Mouse (Mus musculus): ENCODE data around the gene Zfp524. TPM values are rescaled to one million over a fixed set of nuclear protein-coding genes. Genes with fewer than 3 reads are reported as not detected.

Gene Zfp524
- 11.0 and 15.6 TPM in 2 replicates for total RNA-seq (2014; rRNA removed; ENCODE audit: low replicate concordance)
- polyA plus RNA-seq (2015; fragmentation: Nextera tagmentation; extraction: Ambion mirVana): 12.5 and 15.1 TPM in 2 replicates

DNA sequence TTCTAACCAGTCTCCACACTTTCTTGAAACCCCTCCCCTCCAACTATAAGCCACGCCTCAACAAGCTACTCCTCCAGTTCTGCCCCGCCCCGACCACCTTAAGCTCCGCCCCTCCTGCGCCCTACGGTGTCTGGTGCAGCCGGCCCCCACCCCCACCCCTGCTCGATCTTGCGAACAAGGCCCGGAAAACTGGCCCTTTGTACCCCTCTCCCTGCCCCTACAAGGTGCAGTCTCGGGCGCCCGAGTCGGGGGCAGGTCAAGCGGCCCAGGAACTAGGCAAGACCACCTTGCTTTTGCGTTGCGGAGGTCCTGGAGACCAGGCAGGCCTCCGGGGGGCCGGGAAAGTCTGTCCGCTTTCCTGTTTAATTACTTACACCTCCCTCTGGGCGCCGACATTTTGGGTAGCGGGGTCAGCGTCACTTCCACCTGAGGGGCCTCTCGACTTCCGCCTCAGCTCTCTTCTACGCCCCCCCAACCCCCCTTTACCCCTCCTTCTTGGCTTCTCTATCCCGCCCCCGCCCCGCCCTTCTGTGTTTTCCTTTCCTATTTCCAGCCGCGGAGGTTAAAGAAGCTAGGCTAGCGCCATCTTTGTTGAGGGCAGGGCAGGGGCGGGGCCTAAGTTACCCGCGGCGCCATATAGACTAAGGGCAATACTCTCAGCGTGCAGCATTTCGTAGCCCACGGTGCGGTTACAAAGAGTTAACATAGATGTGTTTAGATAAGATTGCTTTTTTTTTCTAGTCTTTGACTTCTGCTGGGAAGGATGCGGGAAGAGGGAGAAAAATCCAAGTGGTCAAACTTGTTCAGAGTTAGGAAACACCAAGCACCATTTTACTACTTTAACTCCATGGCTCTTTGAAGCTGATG is at the start of gene Zfp524, which contains the start of gene Fiz1:
TSS of gene Zfp524 (plus strand) at position 165 of the 867 bp plus-strand sequence.
TSS of gene Fiz1 (minus strand) at position 447 of the 867 bp plus-strand sequence.
- Histone ChIP-seq H3K4me3 (ENCODE audit: low read depth, low read length) (peak within 1 kb of the TSS; percentile 74), H3K27ac (ENCODE audit: low read depth) (peak within 1 kb of the TSS; percentile 96), H3K4me1 (ENCODE audit: control insufficient read depth, insufficient read depth) (peaks cover 14% of the 10 kb centered on the region), H3K27me3 (ENCODE audit: control insufficient read depth, insufficient read depth, low read length) (no peaks in the 10 kb centered on the region), H3K4me2 (ENCODE audit: low read depth, low read length) (peak within 1 kb of the TSS; percentile 70), H3K9me3 (replicated peaks; ENCODE audit: control insufficient read depth, low read length) (no peaks in the 10 kb centered on the region), H3K9ac (replicated peaks; ENCODE audit: low read depth, low read length) (peak within 1 kb of the TSS; percentile 78), H3K36me3 (replicated peaks; ENCODE audit: control insufficient read depth, insufficient read depth, low read length) (peaks cover 33% of the 10 kb centered on the region)
- TF ChIP-seq CTCF (IDR thresholded peaks at IDR 0.05; ENCODE audit: low read depth): no peak
- no peak for TF ChIP-seq EP300 (IDR thresholded peaks at IDR 0.05; ENCODE audit: low read depth)
- under 1% methylated on average over 42 of the region's 42 CpGs for WGBS
- DNase-seq (ENCODE audit: low spot score) (peak; percentile 96), ATAC-seq (ENCODE audit: insufficient read depth, low read depth) (peak; percentile 79)

DNA sequence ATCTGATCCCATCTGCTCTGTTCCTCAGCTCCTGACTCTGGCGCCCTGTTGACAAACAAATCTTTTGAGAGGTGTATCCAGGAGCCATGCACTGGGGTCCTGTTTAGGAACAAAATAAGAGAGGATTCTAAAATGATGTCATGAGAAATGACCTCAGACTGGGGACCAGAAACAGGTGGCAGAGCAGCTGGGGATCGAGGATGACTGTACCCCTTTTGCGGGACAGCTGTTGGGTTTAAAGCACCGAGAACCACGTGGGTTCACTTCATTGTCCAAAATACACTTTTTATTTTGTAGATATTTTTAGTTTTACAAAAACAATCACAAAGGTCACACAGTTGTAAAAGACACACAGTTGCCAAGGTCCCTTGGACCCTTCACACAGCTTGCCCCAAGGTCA is 49.2 kb upstream of the Zfp524 start:
- WGBS: 70% methylated on average over 5 of the region's 5 CpGs
- TF ChIP-seq EP300 (IDR thresholded peaks at IDR 0.05; ENCODE audit: low read depth): no peak
- TF ChIP-seq CTCF (IDR thresholded peaks at IDR 0.05; ENCODE audit: low read depth): no peak
- Histone ChIP-seq H3K27me3 (ENCODE audit: control insufficient read depth, insufficient read depth, low read length) (no peaks in the 10 kb centered on the region), H3K4me2 (ENCODE audit: low read depth, low read length) (no peak overlapping the region), H3K27ac (ENCODE audit: low read depth) (no peak overlapping the region), H3K4me3 (ENCODE audit: low read depth, low read length) (no peak overlapping the region), H3K36me3 (replicated peaks; ENCODE audit: control insufficient read depth, insufficient read depth, low read length) (no peaks in the 10 kb centered on the region), H3K9ac (replicated peaks; ENCODE audit: low read depth, low read length) (no peak overlapping the region), H3K9me3 (replicated peaks; ENCODE audit: control insufficient read depth, low read length) (no peaks in the 10 kb centered on the region), H3K4me1 (ENCODE audit: control insufficient read depth, insufficient read depth) (no peaks in the 10 kb centered on the region)
- DNase-seq (ENCODE audit: low spot score): no peak
- ATAC-seq (ENCODE audit: insufficient read depth, low read depth): no peak

DNA sequence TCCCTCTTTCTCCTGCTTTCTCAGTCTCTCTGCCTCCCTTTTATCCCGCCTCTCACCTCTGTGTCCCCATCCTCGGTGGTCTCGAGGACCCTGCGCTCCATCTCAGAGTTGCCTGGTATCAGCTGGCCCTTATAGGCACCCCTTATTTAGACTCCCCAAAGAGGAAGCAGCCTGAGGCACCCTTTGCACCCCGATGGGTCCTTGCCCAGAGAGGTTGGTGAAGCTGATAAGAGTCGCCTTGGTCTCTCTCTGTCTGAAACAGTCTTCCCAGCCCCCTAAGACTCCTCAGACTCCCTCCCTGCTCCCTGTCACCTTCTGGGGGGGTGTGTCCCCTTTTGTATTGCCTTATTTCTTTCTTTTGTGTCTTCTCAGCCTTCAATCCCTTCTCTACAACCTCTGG is 43.1 kb upstream of the Zfp524 start, which contains the start of gene Sbk3:
TSS of gene Sbk3 (minus strand) at position 101 of the 400 bp plus-strand sequence.
- DNase-seq (ENCODE audit: low spot score) (no peak), ATAC-seq (ENCODE audit: insufficient read depth, low read depth) (no peak)
- 39% methylated on average over 6 of the region's 6 CpGs for WGBS
- H3K27me3 ChIP-seq (ENCODE audit: control insufficient read depth, insufficient read depth, low read length): no peaks in the 10 kb centered on the region
- H3K4me1 ChIP-seq (ENCODE audit: control insufficient read depth, insufficient read depth): peaks cover 18% of the 10 kb centered on the region
- H3K36me3 ChIP-seq (replicated peaks; ENCODE audit: control insufficient read depth, insufficient read depth, low read length): no peaks in the 10 kb centered on the region
- no peaks in the 10 kb centered on the region for H3K9me3 ChIP-seq (replicated peaks; ENCODE audit: control insufficient read depth, low read length)
- H3K4me2 ChIP-seq (ENCODE audit: low read depth, low read length): no peak within 1 kb of the TSS
- H3K27ac ChIP-seq (ENCODE audit: low read depth): peak within 1 kb of the TSS; percentile 68
- no peak within 1 kb of the TSS for H3K4me3 ChIP-seq (ENCODE audit: low read depth, low read length)
- H3K9ac ChIP-seq (replicated peaks; ENCODE audit: low read depth, low read length): no peak within 1 kb of the TSS
- no peak for TF ChIP-seq EP300 (IDR thresholded peaks at IDR 0.05; ENCODE audit: low read depth)
- no peak for TF ChIP-seq CTCF (IDR thresholded peaks at IDR 0.05; ENCODE audit: low read depth)

DNA sequence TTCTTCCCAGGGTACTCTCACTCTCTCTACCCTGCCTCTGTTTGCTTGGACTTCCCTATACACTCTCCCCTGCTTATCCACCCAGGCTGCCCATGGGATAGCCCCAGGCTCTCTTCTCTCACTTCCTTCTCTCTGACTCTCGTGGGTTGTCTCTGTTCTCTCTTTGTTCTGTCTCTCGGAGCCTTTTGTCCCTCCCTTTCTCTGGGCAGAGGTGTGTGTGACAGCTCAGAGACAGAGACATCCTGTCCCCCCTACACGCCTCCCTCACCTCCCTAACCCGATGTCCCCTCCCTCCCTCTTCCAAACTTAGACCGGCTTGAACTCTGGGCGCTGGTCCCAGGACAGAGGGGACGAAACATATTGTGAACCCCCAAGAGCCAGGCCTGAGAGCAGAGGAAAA is 42.5 kb upstream of the Zfp524 start:
- no peak overlapping the region for H3K9ac ChIP-seq (replicated peaks; ENCODE audit: low read depth, low read length)
- TF ChIP-seq EP300 (IDR thresholded peaks at IDR 0.05; ENCODE audit: low read depth) (no peak), CTCF (IDR thresholded peaks at IDR 0.05; ENCODE audit: low read depth) (no peak)
- 17% methylated on average over 7 of the region's 7 CpGs for WGBS

DNA sequence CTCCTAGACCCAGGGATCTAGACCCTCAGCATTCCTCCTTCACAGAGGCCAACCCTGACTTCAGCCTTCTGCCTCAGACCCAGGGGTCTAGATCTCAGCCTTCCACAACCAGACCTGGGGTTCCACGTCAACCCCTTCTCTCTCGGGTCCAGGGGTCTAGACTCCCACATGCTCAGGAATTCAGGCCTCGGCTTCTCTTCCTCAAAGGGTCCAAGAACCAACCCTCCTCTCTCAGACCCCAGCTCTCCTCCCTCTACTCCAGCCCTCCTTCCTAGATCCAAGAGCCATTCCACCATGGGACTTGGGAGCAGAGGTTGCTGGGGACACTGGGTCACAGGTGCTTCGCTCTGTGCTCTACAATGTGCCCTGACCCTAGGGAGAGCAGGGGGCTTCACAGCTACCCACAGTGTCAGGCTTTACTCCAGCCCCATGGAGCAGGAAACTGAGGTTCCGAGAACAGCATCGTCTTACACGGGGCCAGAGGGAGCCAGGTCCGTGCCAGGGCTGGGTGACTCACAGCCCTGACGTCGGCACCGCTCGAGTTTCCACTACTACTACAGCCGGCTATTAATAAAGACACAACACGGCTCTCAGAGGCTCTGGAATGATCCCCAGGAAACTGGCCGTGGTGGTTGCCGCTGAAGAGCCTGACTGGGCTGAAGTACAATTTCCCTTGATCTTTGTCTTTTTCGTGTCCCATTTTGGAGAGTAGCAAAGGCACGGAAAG is 41.7 kb upstream of the Zfp524 start:
- H3K4me1 ChIP-seq (ENCODE audit: control insufficient read depth, insufficient read depth): peaks cover 18% of the 10 kb centered on the region
- peak; percentile 90 for DNase-seq (ENCODE audit: low spot score)
- H3K4me2 ChIP-seq (ENCODE audit: low read depth, low read length): no peak overlapping the region
- H3K9me3 ChIP-seq (replicated peaks; ENCODE audit: control insufficient read depth, low read length): no peaks in the 10 kb centered on the region
- peak overlapping the region; percentile 68 for H3K27ac ChIP-seq (ENCODE audit: low read depth)
- no peak for TF ChIP-seq CTCF (IDR thresholded peaks at IDR 0.05; ENCODE audit: low read depth)
- TF ChIP-seq EP300 (IDR thresholded peaks at IDR 0.05; ENCODE audit: low read depth): no peak
- no peaks in the 10 kb centered on the region for H3K36me3 ChIP-seq (replicated peaks; ENCODE audit: control insufficient read depth, insufficient read depth, low read length)
- peak; percentile 94 for ATAC-seq (ENCODE audit: insufficient read depth, low read depth)
- whole genome bisulfite sequencing: 31% methylated on average over 18 of the region's 18 CpGs
- no peaks in the 10 kb centered on the region for H3K27me3 ChIP-seq (ENCODE audit: control insufficient read depth, insufficient read depth, low read length)
- H3K9ac ChIP-seq (replicated peaks; ENCODE audit: low read depth, low read length): no peak overlapping the region
- no peak overlapping the region for H3K4me3 ChIP-seq (ENCODE audit: low read depth, low read length)

More for the DNA sequence above, 42.5 kb upstream of the Zfp524 start:
- Histone ChIP-seq H3K36me3 (replicated peaks; ENCODE audit: control insufficient read depth, insufficient read depth, low read length) (no peaks in the 10 kb centered on the region), H3K27ac (ENCODE audit: low read depth) (peak overlapping the region; percentile 68), H3K27me3 (ENCODE audit: control insufficient read depth, insufficient read depth, low read length) (no peaks in the 10 kb centered on the region), H3K9me3 (replicated peaks; ENCODE audit: control insufficient read depth, low read length) (no peaks in the 10 kb centered on the region), H3K4me3 (ENCODE audit: low read depth, low read length) (no peak overlapping the region), H3K4me1 (ENCODE audit: control insufficient read depth, insufficient read depth) (peaks cover 18% of the 10 kb centered on the region), H3K4me2 (ENCODE audit: low read depth, low read length) (no peak overlapping the region)
- peak; percentile 31; the same call in 1 of the 2 replicates for ATAC-seq (ENCODE audit: insufficient read depth, low read depth)
- peak; percentile 46 for DNase-seq (ENCODE audit: low spot score)
